Mouse (Mus musculus) G1E (cell line): ENCODE measurements around the gene Cmip.

Experiments used
- CTCF ChIP-seq: IDR thresholded peaks from 2 replicates; pipeline ENCODE4 v1.5.1; 2012; ENCODE audit warnings: low read depth, low read length, inconsistent platforms, mixed read lengths
- GATA1 ChIP-seq: IDR thresholded peaks from 2 replicates; pipeline ENCODE4 v1.6.1; 2012; ENCODE audit warnings: borderline replicate concordance, low read length, inconsistent platforms, mixed read lengths
- GATA2 ChIP-seq: IDR thresholded peaks from 2 replicates; pipeline ENCODE4 v1.6.1; 2012; ENCODE audit warnings: low read depth, low read length, inconsistent platforms, borderline replicate concordance
- POLR2AphosphoS5 ChIP-seq: IDR thresholded peaks from 2 replicates; pipeline ENCODE4 v1.6.1; 2012; ENCODE audit warnings: low read depth, low read length, inconsistent platforms; ENCODE audit not compliant: insufficient replicate concordance
- TAL1 ChIP-seq: conservative IDR thresholded peaks from 2 replicates; pipeline ENCODE4 v1.6.1; 2012; ENCODE audit warnings: low read depth, low read length, inconsistent platforms, mixed read lengths

DNA sequence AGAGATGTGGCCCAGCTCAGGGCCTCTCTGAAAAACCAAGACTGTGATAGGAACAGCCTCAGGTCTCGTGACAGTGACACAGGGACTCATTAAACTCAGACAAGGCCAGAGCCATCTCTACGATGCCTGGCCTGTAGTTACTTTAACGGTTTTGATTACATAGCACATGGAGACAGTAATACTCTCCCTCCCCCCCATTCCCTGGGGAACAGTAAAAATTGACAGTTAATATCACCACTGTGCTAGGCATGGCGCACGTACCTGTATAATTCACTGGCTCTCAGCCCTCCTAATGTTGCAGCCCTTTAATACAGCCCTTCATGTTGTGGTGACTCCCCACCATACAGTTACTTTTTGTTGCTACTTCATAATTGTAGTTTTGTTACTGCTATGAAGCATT lies 188.6 kb downstream of the Cmip start:
- TF ChIP-seq CTCF = no peak
- TF ChIP-seq TAL1 = no peak
- no peak for TF ChIP-seq GATA1
- TF ChIP-seq GATA2 = no peak
- TF ChIP-seq POLR2AphosphoS5 = no peak
